Mouse (Mus musculus) CH12F3 (cell line): ENCODE data around the gene Cdc34.

Experiments used
- in situ Hi-C: fragments of 300-500 bp; cut with MboI; formaldehyde crosslinking; loops from 2 replicates; pipeline ENCODE4 v1.14.3; 2020; ENCODE audit warnings: low sequenced_read_pairs

Gene Cdc34

GRCm38 (mm10) chr10:79716254-79716987, 34.4 kb downstream of the Cdc34 start, which contains the start of gene Hcn2:
TSS of gene Hcn2 (plus strand) at chr10:79716634.
- in situ Hi-C loops, result no loop called here

- in situ Hi-C loops, result no loop called here
Measured at GRCm38 (mm10) chr10:79716988-79717355, 35.0 kb downstream of the Cdc34 start.

DNA sequence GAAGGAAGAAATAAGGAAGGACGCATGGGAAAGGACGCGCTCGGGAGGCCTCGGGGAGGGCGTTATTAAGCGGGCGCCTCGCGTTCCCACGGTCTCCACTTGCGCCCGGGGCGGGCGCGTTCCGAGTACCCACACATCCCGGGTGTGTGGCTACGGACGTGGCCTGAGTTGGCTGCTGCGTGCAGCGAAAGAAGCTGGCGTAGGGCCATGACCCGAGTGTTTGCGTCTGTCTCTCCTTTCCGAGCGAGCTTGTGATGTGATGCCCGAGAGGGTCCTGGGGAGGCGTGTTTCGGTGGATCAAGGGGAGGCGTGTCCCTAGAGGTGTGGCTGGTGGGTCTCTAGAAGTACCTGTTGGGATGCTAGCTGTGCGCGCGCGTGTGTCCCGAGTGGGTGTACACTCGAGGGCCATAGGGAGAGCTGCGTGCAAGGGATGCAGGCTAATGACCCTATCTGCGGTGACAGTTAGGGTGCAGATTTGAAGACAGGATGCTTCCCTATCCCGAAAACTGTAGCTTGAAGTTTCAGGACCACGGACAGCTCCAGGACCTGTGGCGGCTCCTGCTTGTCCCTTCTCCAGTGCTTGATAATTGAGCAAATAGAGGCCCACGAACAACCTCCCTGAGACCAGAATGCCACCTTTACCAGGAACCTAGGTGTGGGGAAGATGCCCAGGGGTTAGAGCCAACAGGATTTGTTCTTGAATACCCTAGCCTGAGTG, 35.8 kb downstream of the Cdc34 start:
- in situ Hi-C loops, result no loop called here

DNA sequence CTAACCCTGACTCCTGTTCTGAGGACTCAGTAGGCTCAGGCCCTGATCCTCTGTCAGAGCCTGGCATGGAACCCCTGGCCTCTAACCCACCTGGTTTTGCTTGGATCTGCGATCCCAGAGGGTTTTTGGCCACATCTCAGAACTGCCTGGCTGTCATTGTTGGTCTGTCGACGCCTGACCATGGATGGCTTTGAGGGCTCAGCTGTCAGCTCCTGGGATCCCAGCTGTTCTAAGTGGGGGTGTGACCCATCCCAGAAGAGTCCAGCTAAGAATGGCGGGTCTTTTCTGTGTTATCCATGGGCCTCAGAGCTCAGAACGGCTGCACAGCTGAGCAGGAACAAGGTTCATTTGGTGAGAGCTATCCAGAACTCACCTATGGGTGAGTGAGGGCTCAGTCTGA, 39.1 kb downstream of the Cdc34 start:
- in situ Hi-C loops, result no loop called here

DNA sequence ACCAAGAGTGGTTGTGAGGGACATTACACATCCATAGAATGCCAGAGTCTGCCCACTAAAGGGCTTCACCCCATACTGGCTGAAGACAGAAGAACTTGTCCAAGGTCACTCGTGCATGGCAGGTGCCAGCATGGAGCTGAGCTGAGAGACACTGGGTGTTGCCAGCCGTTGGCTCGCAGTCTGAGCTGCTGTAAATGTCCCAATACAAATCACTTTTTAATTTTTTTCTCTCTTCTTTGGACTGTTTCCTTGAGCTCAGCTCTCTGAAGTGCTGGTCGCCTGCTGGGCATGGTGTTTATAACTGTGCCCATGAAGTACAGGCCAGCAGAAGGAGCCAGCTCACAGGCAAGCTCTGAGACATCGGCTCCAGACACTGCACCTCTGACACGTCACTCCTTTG, 41.1 kb downstream of the Cdc34 start:
- in situ Hi-C loops, result no loop called here

DNA sequence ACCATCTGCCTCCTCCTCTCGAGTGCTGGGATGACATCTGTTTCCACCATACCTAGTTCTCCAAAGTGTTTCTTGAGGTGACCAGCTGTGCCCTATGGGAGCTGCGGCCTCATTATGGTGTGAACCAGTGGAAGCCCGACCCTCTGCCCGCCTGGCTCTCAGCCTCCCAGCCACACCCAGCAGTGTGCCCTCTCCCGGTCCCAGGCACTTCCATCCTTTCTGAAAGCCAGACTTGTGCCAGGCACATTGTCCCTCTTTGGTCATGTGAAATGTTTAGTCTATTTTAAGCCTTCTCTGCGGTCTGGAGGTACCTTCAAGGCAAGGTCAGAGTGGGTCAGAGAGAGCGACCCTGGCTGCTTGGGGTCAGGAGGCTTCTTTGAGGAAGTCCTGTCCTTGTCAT, 41.7 kb downstream of the Cdc34 start:
- in situ Hi-C loops, result no loop called here

GRCm38 (mm10) chr10:79726090-79726489, 44.1 kb downstream of the Cdc34 start:
- in situ Hi-C loops, result no loop called here

DNA sequence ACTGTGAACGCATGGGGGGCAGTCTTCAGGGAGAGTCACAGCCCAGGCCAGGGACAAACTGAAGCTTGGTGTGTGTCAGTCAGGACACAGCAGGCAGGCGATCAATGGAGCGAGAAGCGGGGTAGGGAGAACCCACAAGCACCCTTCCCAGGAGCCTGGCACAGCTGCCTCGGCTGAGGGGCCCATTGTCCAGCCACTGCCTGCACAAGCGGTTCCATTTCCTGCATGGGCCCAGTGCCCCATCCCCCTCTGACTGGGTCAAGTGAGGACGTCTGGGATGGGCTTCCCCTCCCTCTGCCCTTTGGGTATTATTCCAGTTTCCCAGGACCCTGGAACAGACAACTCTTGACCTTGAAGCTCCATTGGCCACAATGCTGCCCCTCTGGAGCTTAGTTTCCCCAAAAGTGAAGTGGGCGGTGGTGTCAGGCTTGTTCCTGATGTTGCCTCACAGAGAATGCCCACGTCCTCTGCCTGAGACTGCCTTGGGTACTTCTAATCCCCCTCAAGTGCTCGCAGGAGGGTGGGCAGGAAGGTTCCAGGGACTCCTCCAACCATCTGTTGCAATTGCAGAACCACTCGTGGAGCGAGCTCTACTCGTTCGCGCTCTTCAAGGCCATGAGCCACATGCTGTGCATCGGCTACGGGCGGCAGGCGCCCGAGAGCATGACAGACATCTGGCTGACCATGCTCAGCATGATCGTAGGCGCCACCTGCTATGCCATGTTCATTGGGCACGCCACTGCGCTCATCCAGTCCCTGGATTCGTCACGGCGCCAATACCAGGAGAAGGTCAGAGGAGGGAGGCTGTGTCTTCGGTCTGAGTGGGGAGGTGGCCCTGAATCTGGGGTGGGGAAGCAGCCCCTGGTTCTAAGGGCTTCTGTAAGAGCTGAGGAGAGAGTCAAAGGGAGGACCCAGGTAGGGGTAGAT, 46.6 kb downstream of the Cdc34 start:
- in situ Hi-C loops, result no loop called here

DNA sequence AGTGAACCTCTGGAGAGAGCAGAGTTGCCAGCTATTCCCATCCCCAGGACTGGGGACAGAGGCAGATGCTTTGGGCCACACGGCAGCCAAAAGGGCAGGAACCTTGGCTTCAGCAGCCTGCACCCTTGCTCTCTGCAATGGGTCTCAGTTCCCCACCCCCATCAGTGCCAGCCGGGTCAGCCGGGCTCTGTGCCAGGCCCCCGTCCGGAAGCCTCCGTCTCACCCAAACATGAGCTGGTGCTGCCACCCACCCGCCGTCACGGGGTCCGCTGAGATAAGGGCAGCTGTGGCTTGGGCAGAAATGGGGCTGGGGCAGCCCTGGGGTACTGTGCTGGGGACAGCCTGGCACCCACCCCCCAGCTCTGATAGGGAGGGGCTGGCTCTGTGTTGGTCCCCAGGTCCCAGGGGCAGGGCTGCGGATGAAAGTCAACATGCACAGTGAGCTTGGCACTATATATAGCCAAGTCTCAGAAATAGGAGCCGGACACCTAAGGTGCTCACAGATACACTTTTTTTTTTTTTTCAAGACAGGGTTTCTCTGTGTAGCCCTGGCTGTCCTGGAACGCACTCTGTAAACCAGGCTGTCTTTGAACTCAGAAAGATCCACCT, 47.5 kb downstream of the Cdc34 start:
- in situ Hi-C loops, result no loop called here

DNA sequence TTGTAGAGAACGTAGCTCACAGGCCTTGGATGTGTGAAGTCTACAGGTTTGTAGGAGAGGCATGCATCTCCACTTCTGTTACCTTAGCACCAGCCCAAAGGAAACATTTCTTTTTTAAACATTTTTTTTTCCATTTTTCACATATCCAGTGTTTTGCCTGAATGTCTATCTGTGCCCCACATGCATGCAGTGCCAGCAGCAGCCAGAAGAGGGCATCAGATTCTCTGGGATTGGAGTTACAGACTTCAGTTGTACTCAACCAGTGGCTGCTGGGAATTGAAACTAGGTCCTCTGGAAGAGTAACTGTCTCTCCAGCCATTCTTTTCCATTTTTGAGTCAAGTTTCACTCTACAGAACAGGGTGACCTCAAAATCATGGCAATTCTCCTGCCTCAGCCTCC, 50.5 kb downstream of the Cdc34 start:
- in situ Hi-C loops, result no loop called here

DNA sequence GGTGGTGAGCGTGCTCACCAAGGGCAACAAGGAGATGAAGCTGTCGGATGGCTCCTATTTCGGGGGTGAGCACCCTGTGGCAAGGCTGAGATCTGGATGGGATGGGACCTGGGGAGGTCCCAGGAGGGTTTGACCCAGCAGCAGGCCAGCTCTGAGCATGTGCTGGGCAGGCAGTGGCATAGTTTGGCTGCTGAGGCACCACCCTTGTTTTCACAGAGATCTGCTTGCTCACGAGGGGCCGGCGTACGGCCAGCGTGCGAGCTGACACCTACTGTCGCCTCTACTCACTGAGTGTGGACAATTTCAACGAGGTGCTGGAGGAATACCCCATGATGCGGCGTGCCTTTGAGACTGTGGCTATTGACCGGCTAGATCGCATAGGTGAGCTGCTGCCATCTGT, 51.9 kb downstream of the Cdc34 start:
- in situ Hi-C loops, result no loop called here

- in situ Hi-C loops, result no loop called here
Measured at GRCm38 (mm10) chr10:79735361-79735760, 53.4 kb downstream of the Cdc34 start.

GRCm38 (mm10) chr10:79736706-79737105, 54.7 kb downstream of the Cdc34 start:
- in situ Hi-C loops, result no loop called here
